Mouse (Mus musculus): ENCODE data around the gene Gper1. TPM values are rescaled to one million over a fixed set of nuclear protein-coding genes. Genes with fewer than 3 reads are reported as not detected.

The Gper1 gene
- polyA plus RNA-seq (2016; fragmentation: Nextera tagmentation; extraction: Ambion mirVana) = 2.3 and 3.7 TPM in 2 replicates

GRCm38 (mm10) chr5:139423026-139423865 is at the start of gene Gper1:
Gper1 (plus strand) TSS chr5:139423151.
- 62% methylated on average over 21 of the region's 21 CpGs for WGBS
- ATAC-seq (ENCODE audit: low FRiP score, low read depth) = no peak
- H3K9ac ChIP-seq (replicated peaks) = peak within 1 kb of the TSS; percentile 38; the same call in 1 of the 2 replicates
- H3K27ac ChIP-seq (replicated peaks) = 0 out of 2 replicates have a peak within 1 kb of the TSS, but pooled peaks have one; percentile 10
- no peaks in the 10 kb centered on the region for H3K27me3 ChIP-seq
- no peaks in the 10 kb centered on the region for H3K36me3 ChIP-seq
- no peaks in the 10 kb centered on the region for H3K9me3 ChIP-seq
- H3K4me1 ChIP-seq = peaks cover 29% of the 10 kb centered on the region
- H3K4me2 ChIP-seq (replicated peaks) = peak within 1 kb of the TSS; percentile 28; the same call in 1 of the 2 replicates
- peak within 1 kb of the TSS; percentile 10; the same call in 1 of the 2 replicates for H3K4me3 ChIP-seq

GRCm38 (mm10) chr5:139373889-139374444 is 49.0 kb upstream of the Gper1 start:
- WGBS = 85% methylated on average over 6 of the region's 6 CpGs
- no peak for ATAC-seq (ENCODE audit: low FRiP score, low read depth)
- no peak overlapping the region for H3K9ac ChIP-seq (replicated peaks)
- no peak overlapping the region for H3K4me2 ChIP-seq (replicated peaks)
- H3K36me3 ChIP-seq = no peaks in the 10 kb centered on the region
- no peak overlapping the region for H3K27ac ChIP-seq (replicated peaks)
- H3K27me3 ChIP-seq = no peaks in the 10 kb centered on the region
- H3K4me1 ChIP-seq = peaks cover 18% of the 10 kb centered on the region; the same call in 1 of the 2 replicates
- H3K4me3 ChIP-seq = no peak overlapping the region
- no peaks in the 10 kb centered on the region for H3K9me3 ChIP-seq

- Histone ChIP-seq H3K9ac (replicated peaks) (no peak overlapping the region), H3K4me1 (peaks cover 20% of the 10 kb centered on the region; the same call in 1 of the 2 replicates), H3K27me3 (no peaks in the 10 kb centered on the region), H3K4me3 (no peak overlapping the region), H3K4me2 (replicated peaks) (no peak overlapping the region), H3K9me3 (no peaks in the 10 kb centered on the region), H3K27ac (replicated peaks) (no peak overlapping the region), H3K36me3 (no peaks in the 10 kb centered on the region)
- WGBS = 79% methylated on average over 2 of the region's 2 CpGs
- no peak for ATAC-seq (ENCODE audit: low FRiP score, low read depth)
Observed at GRCm38 (mm10) chr5:139374841-139375240, 48.1 kb upstream of the Gper1 start.

- Histone ChIP-seq H3K4me2 (replicated peaks) (no peak within 1 kb of the TSS), H3K27me3 (0 out of 2 replicates have a peak, but pooled peaks cover 4% of the 10 kb centered on the region), H3K27ac (replicated peaks) (no peak within 1 kb of the TSS), H3K36me3 (no peaks in the 10 kb centered on the region), H3K4me3 (no peak within 1 kb of the TSS), H3K9me3 (no peaks in the 10 kb centered on the region), H3K4me1 (peaks cover 16% of the 10 kb centered on the region), H3K9ac (replicated peaks) (peak within 1 kb of the TSS; percentile 34; the same call in 1 of the 2 replicates)
- 87% methylated on average over 18 of the region's 18 CpGs for WGBS
- no peak for ATAC-seq (ENCODE audit: low FRiP score, low read depth)
Observed at GRCm38 (mm10) chr5:139377468-139378270, 45.3 kb upstream of the Gper1 start, which contains the start of gene Gpr146. Gpr146 (plus strand) TSS chr5:139377697.

- WGBS = 93% methylated on average over 7 of the region's 7 CpGs
- Histone ChIP-seq H3K27me3 (0 out of 2 replicates have a peak, but pooled peaks cover 4% of the 10 kb centered on the region), H3K9me3 (no peaks in the 10 kb centered on the region), H3K36me3 (no peaks in the 10 kb centered on the region), H3K4me2 (replicated peaks) (no peak overlapping the region), H3K4me1 (peaks cover 16% of the 10 kb centered on the region), H3K27ac (replicated peaks) (no peak overlapping the region), H3K4me3 (no peak overlapping the region), H3K9ac (replicated peaks) (no peak overlapping the region)
- ATAC-seq (ENCODE audit: low FRiP score, low read depth) = no peak
Observed at GRCm38 (mm10) chr5:139378271-139378556, 44.7 kb upstream of the Gper1 start.

- Histone ChIP-seq H3K36me3 (no peaks in the 10 kb centered on the region), H3K27me3 (0 out of 2 replicates have a peak, but pooled peaks cover 4% of the 10 kb centered on the region), H3K9me3 (no peaks in the 10 kb centered on the region), H3K4me2 (replicated peaks) (no peak overlapping the region), H3K4me1 (peaks cover 18% of the 10 kb centered on the region), H3K9ac (replicated peaks) (no peak overlapping the region), H3K27ac (replicated peaks) (peak overlapping the region; percentile 2; the same call in 1 of the 2 replicates), H3K4me3 (no peak overlapping the region)
- 55% methylated on average over 21 of the region's 21 CpGs for WGBS
- no peak for ATAC-seq (ENCODE audit: low FRiP score, low read depth)
Observed at GRCm38 (mm10) chr5:139378986-139379629, 43.8 kb upstream of the Gper1 start.

- H3K27ac ChIP-seq (replicated peaks) = no peak overlapping the region; the same call in 1 of the 2 replicates
- peak overlapping the region; percentile 61 for H3K4me3 ChIP-seq
- H3K4me1 ChIP-seq = peaks cover 23% of the 10 kb centered on the region
- H3K9me3 ChIP-seq = no peaks in the 10 kb centered on the region
- ATAC-seq (ENCODE audit: low FRiP score, low read depth) = no peak; the same call in 1 of the 2 replicates
- WGBS = 26% methylated on average over 8 of the region's 8 CpGs
- H3K9ac ChIP-seq (replicated peaks) = peak overlapping the region; percentile 59
- 0 out of 2 replicates have a peak, but pooled peaks cover 4% of the 10 kb centered on the region for H3K27me3 ChIP-seq
- peak overlapping the region; percentile 89 for H3K4me2 ChIP-seq (replicated peaks)
- no peaks in the 10 kb centered on the region for H3K36me3 ChIP-seq
Observed at GRCm38 (mm10) chr5:139379771-139380384, 43.1 kb upstream of the Gper1 start.

- Histone ChIP-seq H3K4me2 (replicated peaks) (peak overlapping the region; percentile 89), H3K4me3 (peak overlapping the region; percentile 61), H3K27me3 (0 out of 2 replicates have a peak, but pooled peaks cover 4% of the 10 kb centered on the region), H3K36me3 (no peaks in the 10 kb centered on the region), H3K4me1 (peaks cover 24% of the 10 kb centered on the region), H3K9me3 (no peaks in the 10 kb centered on the region), H3K27ac (replicated peaks) (no peak overlapping the region; the same call in 1 of the 2 replicates), H3K9ac (replicated peaks) (peak overlapping the region; percentile 59)
- ATAC-seq (ENCODE audit: low FRiP score, low read depth) = peak; percentile 87
- WGBS = 2% methylated on average over 72 of the region's 73 CpGs
Observed at GRCm38 (mm10) chr5:139380385-139381248, 42.3 kb upstream of the Gper1 start.

GRCm38 (mm10) chr5:139381586-139382513 is 41.1 kb upstream of the Gper1 start:
- Histone ChIP-seq H3K4me2 (replicated peaks) (no peak overlapping the region), H3K4me3 (no peak overlapping the region), H3K4me1 (peaks cover 24% of the 10 kb centered on the region), H3K36me3 (no peaks in the 10 kb centered on the region), H3K27me3 (0 out of 2 replicates have a peak, but pooled peaks cover 4% of the 10 kb centered on the region), H3K9me3 (no peaks in the 10 kb centered on the region), H3K9ac (replicated peaks) (no peak overlapping the region), H3K27ac (replicated peaks) (peak overlapping the region; percentile 58; the same call in 1 of the 2 replicates)
- 82% methylated on average over 18 of the region's 18 CpGs for WGBS
- ATAC-seq (ENCODE audit: low FRiP score, low read depth) = no peak

Measured in midbrain, embryonic 12.5 days (tissue).